Comparison of ENCODE assay signal across 20 mouse cellular contexts in the genomic region with DNA sequence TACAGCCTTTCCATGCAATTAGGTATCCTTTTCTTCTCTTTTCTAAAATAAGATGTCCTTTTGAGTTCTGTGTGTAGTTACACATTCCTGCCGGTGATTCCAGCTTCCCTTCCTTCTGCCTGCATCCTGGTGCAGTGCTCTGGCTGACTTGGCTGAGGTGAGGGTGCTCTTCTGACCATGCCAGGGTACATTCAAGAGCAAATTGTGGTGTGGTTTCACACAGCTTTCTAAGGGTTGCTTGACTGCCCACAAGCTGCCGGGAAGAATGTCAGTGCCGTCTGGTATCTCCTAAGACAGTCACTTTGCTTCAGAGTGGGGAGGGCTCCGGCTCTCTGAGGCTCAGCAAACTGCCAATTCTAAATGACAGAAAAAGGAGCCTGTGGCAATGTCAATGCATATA.
DNase-seq lines count a peak whose midpoint lies in the region; ATAC-seq and TF ChIP-seq lines count a peak whose summit lies in the region.
"Had no signal": no experiment of that assay in that cellular context is flagged by ENCODE, and none has a peak within 500 bp of the region (broad histone marks: within the 10 kb centered on the region; RNA-seq: fewer than 3 reads in every experiment).

No protein-coding gene starts in this region.

- no peak for TF ChIP-seq EP300 in lung, postnatal 0 days (IDR thresholded peaks at IDR 0.05)

- peak; percentile 22; the same call in 1 of the 2 replicates for ATAC-seq in embryonic facial prominence, embryonic 14.5 days (ENCODE audit: low read depth)
- ATAC-seq in lung, postnatal 0 days: no peak
- ATAC-seq: activated CD4-positive, CD25-positive, alpha-beta regulatory T cell, adult 4 months; midbrain, embryonic 15.5 days had no signal

- DNase-seq in embryonic facial prominence, embryonic 14.5 days (ENCODE audit: low spot score): no peak
- no peak for DNase-seq in embryonic facial prominence, embryonic 10.5 days (ENCODE audit: low spot score)
- DNase-seq in layer of hippocampus, adult 2 months (ENCODE audit: low spot score in 2 of 2): no peak
- no peak for DNase-seq in layer of hippocampus, adult 11-12 months (ENCODE audit: low spot score)
- DNase-seq in cerebellum, adult 9-10 months: peak; percentile 53
- no peak for DNase-seq in ovary, postnatal 36 days (ENCODE audit: low spot score)
- DNase-seq in lung, postnatal 0 days (ENCODE audit: low spot score): no peak
- DNase-seq in adrenal gland, postnatal 36 days: no peak
- DNase-seq: embryo, embryonic 11 days; gastrocnemius, postnatal 36 days; heart, postnatal 14 days; kidney, adult 9 months; layer of hippocampus, postnatal 36 days; liver, embryonic 13.5 days had no signal

- H3K27me3 ChIP-seq in embryonic facial prominence, embryonic 14.5 days (replicated peaks; ENCODE audit: control insufficient read depth, insufficient read depth, low read length): no peaks in the 10 kb centered on the region
- H3K27me3 ChIP-seq in embryonic facial prominence, embryonic 10.5 days (replicated peaks; ENCODE audit: low read depth, poor library complexity, severe bottlenecking): no peaks in the 10 kb centered on the region
- H3K27me3 ChIP-seq in lung, postnatal 0 days (replicated peaks; ENCODE audit: insufficient read depth, low read length): no peaks in the 10 kb centered on the region
- H3K27me3 ChIP-seq: hindbrain, embryonic 13.5 days; liver, embryonic 13.5 days; lung, embryonic 15.5 days; midbrain, embryonic 15.5 days; stomach, embryonic 15.5 days had no signal

- 0 out of 2 replicates have a peak, but pooled peaks have one; percentile 18 for TF ChIP-seq CTCF in layer of hippocampus, adult 2 months (conservative IDR thresholded peaks at IDR 0.05)
- no peak for TF ChIP-seq CTCF in lung, postnatal 0 days (IDR thresholded peaks at IDR 0.05)

- H3K9me3 ChIP-seq in embryonic facial prominence, embryonic 14.5 days (ENCODE audit: control insufficient read depth, low read length): no peaks in the 10 kb centered on the region
- H3K9me3 ChIP-seq in embryonic facial prominence, embryonic 10.5 days: no peaks in the 10 kb centered on the region
- no peaks in the 10 kb centered on the region for H3K9me3 ChIP-seq in lung, postnatal 0 days (ENCODE audit: low read length)
- H3K9me3 ChIP-seq: heart, embryonic 10.5 days; hindbrain, embryonic 13.5 days; liver, embryonic 13.5 days; lung, embryonic 15.5 days; midbrain, embryonic 15.5 days; stomach, embryonic 15.5 days had no signal

- H3K9ac ChIP-seq in embryonic facial prominence, embryonic 14.5 days (ENCODE audit: low read depth, low read length): no peak overlapping the region
- no peak overlapping the region for H3K9ac ChIP-seq in lung, postnatal 0 days (replicated peaks; ENCODE audit: low read depth)
- H3K9ac ChIP-seq: hindbrain, embryonic 13.5 days; liver, embryonic 13.5 days; lung, embryonic 15.5 days; midbrain, embryonic 15.5 days; stomach, embryonic 15.5 days had no signal

- H3K4me3 ChIP-seq in embryonic facial prominence, embryonic 14.5 days (ENCODE audit: low read depth, low read length): no peak overlapping the region
- no peak overlapping the region for H3K4me3 ChIP-seq in embryonic facial prominence, embryonic 10.5 days
- H3K4me3 ChIP-seq in layer of hippocampus, adult 2 months: no peak overlapping the region; the same call in 1 of the 2 replicates
- no peak overlapping the region for H3K4me3 ChIP-seq in lung, postnatal 0 days (ENCODE audit: low read depth, low read length)
- H3K4me3 ChIP-seq: heart, embryonic 10.5 days; hindbrain, embryonic 13.5 days; liver, embryonic 13.5 days; lung, embryonic 15.5 days; midbrain, embryonic 15.5 days; stomach, embryonic 15.5 days had no signal

- H3K4me1 ChIP-seq in embryonic facial prominence, embryonic 14.5 days (ENCODE audit: control insufficient read depth, insufficient read depth, low read length): peaks cover 7% of the 10 kb centered on the region; the same call in 1 of the 2 replicates
- H3K4me1 ChIP-seq in embryonic facial prominence, embryonic 10.5 days: 0 out of 2 replicates have a peak, but pooled peaks cover 2% of the 10 kb centered on the region
- no peaks in the 10 kb centered on the region; the same call in 1 of the 2 replicates for H3K4me1 ChIP-seq in lung, postnatal 0 days (ENCODE audit: insufficient read depth, low read depth, low read length)
- H3K4me1 ChIP-seq: liver, embryonic 13.5 days; midbrain, embryonic 15.5 days; stomach, embryonic 15.5 days had no signal

- 78% methylated on average over 4 of the region's 4 CpGs for WGBS in embryonic facial prominence, embryonic 14.5 days
- 77% methylated on average over 4 of the region's 4 CpGs for WGBS in embryonic facial prominence, embryonic 10.5 days
- WGBS in lung, postnatal 0 days: 82% methylated on average over 4 of the region's 4 CpGs

- no peak overlapping the region for H3K27ac ChIP-seq in embryonic facial prominence, embryonic 14.5 days (replicated peaks; ENCODE audit: low read depth, low read length)
- no peak overlapping the region for H3K27ac ChIP-seq in embryonic facial prominence, embryonic 10.5 days (replicated peaks)
- peak overlapping the region; percentile 49 for H3K27ac ChIP-seq in layer of hippocampus, adult 2 months
- no peak overlapping the region for H3K27ac ChIP-seq in lung, postnatal 0 days (ENCODE audit: low read length)
- H3K27ac ChIP-seq: heart, embryonic 10.5 days; hindbrain, embryonic 13.5 days; liver, embryonic 13.5 days; lung, embryonic 15.5 days; midbrain, embryonic 15.5 days; stomach, embryonic 15.5 days had no signal

- H3K36me3 ChIP-seq in embryonic facial prominence, embryonic 14.5 days (ENCODE audit: control insufficient read depth, insufficient read depth, low read length): no peaks in the 10 kb centered on the region
- no peaks in the 10 kb centered on the region for H3K36me3 ChIP-seq in embryonic facial prominence, embryonic 10.5 days (replicated peaks)
- H3K36me3 ChIP-seq in lung, postnatal 0 days (ENCODE audit: insufficient read depth, low read length): no peaks in the 10 kb centered on the region
- H3K36me3 ChIP-seq: heart, embryonic 10.5 days; hindbrain, embryonic 13.5 days; liver, embryonic 13.5 days; lung, embryonic 15.5 days; midbrain, embryonic 15.5 days; stomach, embryonic 15.5 days had no signal

- no peak overlapping the region for H3K4me2 ChIP-seq in embryonic facial prominence, embryonic 14.5 days (ENCODE audit: low read depth, low read length)
- no peak overlapping the region for H3K4me2 ChIP-seq in lung, postnatal 0 days (replicated peaks; ENCODE audit: low read depth, low read length)
- H3K4me2 ChIP-seq: hindbrain, embryonic 13.5 days; liver, embryonic 13.5 days; lung, embryonic 15.5 days; midbrain, embryonic 15.5 days; stomach, embryonic 15.5 days had no signal
